Mouse (Mus musculus) gastrocnemius, adult 18-20 months (tissue): ENCODE measurements around the gene Pabpc1l. TPM values are rescaled to one million over a fixed set of nuclear protein-coding genes. Genes with fewer than 3 reads are reported as not detected.

Experiments
- DNase-seq: peaks from one replicate; pipeline ENCODE4 v3.0.0; 2021; ENCODE audit warnings: low spot score
- total RNA-seq, 2 experiments: library from RNA; stranded (reverse); gene quantifications; 2 replicates each; pipeline ENCODE4 v1.2.3; 2021

Pabpc1l gene
- total RNA-seq, 2 experiments from 2014 or later, result 0.62 TPM; not detected in 1

DNA sequence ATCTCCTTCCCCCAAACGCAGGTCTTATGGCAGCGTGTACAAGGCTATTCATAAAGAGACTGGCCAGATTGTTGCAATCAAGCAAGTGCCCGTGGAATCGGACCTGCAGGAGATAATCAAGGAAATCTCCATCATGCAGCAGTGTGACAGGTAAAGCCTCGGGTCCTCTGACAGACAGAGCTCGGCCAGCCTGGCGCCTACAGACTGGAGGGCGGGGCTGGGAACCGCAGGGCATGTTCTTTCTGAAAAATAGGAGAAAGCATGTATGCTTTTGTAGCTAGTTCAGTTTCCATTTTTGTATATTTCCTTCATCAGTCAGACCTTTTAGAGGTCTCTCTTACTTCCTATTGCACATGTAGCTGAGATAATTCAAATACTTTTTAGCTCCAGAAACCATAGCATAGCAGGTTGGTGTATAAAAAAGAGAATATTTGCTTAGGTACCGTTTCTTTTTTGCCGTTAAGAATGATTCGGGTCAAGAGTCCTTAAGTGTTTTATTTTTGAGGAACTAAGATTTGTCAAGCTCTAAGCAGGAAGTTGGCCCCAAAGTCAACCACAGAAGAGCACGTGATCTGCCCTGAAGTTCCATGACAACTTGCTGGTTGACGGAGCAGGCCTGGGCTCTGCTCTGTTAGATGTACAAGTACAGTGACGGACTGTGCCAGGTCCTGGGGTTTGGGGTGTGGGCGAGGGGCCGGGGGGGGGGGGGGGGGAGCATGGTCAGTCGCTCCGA lies 58.5 kb downstream of the Pabpc1l start:
- DNase-seq, result no peak

GRCm38 (mm10) chr2:164084342-164084700 lies 59.1 kb downstream of the Pabpc1l start:
- DNase-seq, result no peak

- DNase-seq, result no peak
Measured at GRCm38 (mm10) chr2:164087416-164088017, 62.3 kb downstream of the Pabpc1l start.

DNA sequence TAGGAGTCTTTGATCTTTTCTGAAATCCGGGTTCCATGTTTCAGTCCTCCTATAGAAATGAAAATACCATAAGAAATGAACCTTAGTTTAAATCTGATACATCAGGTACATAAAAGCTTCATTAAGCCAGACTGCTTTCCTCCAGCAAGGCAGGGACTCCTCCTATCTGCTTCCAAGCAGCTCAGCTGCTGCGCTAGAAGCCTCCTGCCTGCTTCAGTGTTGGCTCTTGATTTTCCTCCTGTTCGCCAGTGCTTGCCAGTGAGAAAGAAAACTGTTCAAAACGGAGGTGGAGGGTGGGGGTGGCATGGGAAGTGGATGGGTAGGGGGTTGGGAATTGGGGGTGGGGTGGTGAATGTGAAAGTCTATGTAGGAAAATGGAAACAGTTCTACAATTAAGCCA lies 64.3 kb downstream of the Pabpc1l start:
- DNase-seq, result no peak

- DNase-seq, result no peak
Measured at GRCm38 (mm10) chr2:164094152-164094551, 68.9 kb downstream of the Pabpc1l start.

GRCm38 (mm10) chr2:164098603-164099250 lies 73.5 kb downstream of the Pabpc1l start:
- peak; percentile 64 for DNase-seq

Other genes starting within 250 kb of the Pabpc1l start
- gene Ccn5, start 204.6 kb upstream of the Pabpc1l start, total RNA-seq, result under 1 TPM; 0.82 to 0.95 TPM
- gene Kcnk15, start 171.8 kb upstream of the Pabpc1l start, total RNA-seq, result not detected
- 1 to 10 TPM; 1.4 to 3.2 TPM for gene Rims4, start 106.8 kb upstream of the Pabpc1l start, total RNA-seq
- gene Ywhab, start 30.5 kb upstream of the Pabpc1l start, total RNA-seq, result 10 to 100 TPM; 39.3 to 42.4 TPM
- 1 to 10 TPM; 8.3 to 9.2 TPM for gene Stk4, start 44.9 kb downstream of the Pabpc1l start, total RNA-seq
- 10 to 100 TPM; 15.8 to 16.3 TPM for gene Tomm34, start 45.7 kb downstream of the Pabpc1l start, total RNA-seq
- gene Kcns1, start 145.7 kb downstream of the Pabpc1l start, total RNA-seq, result 1 to 10 TPM; 1.4 to 1.5 TPM
- gene Wfdc5, start 157.3 kb downstream of the Pabpc1l start, total RNA-seq, result under 1 TPM in 1 of 2 experiments, not detected in 1; 0.11 TPM
- gene Wfdc12, start 165.2 kb downstream of the Pabpc1l start, total RNA-seq, result not detected
- not detected for gene Wfdc15a, start 174.7 kb downstream of the Pabpc1l start, total RNA-seq
- gene Wfdc15b, start 196.2 kb downstream of the Pabpc1l start, total RNA-seq, result not detected
- not detected for gene Svs2, start 213.0 kb downstream of the Pabpc1l start, total RNA-seq
- not detected for gene Svs3b, start 231.2 kb downstream of the Pabpc1l start, total RNA-seq